Mouse (Mus musculus) hindbrain, postnatal 0 days (tissue): ENCODE measurements at regions not wholly inside any gene's neighbourhood (a gene's known extent, or its start where the extent isn't known, plus 50 kb on each side); places are given as distances from the start of the nearest gene placed in this dataset.

ENCODE experiments used
- ATAC-seq: fragments of 200-750 bp; cut with Nextera tagmentation; 2 replicates; pipeline ENCODE4 v1.8.0; 2017; ENCODE audit warnings: mild to moderate bottlenecking, moderate TSS enrichment, moderate library complexity
- DNase-seq: peaks from one replicate; pipeline ENCODE4 v3.0.0-alpha.2; 2015; ENCODE audit warnings: low spot score
- H3K27ac ChIP-seq: fragments of 300-500 bp; sonication (generic); 2 replicates; pipeline ENCODE4 v1.5.1; 2014; ENCODE audit warnings: mild to moderate bottlenecking
- H3K27me3 ChIP-seq: fragments of 300-500 bp; sonication (generic); 2 replicates; pipeline ENCODE4 v1.6.1; 2014; ENCODE audit warnings: low read length, mixed read lengths; ENCODE audit not compliant: insufficient read depth
- H3K36me3 ChIP-seq: fragments of 300-500 bp; sonication (generic); 2 replicates; pipeline ENCODE4 v1.6.1; 2014; ENCODE audit warnings: low read length, mixed read lengths; ENCODE audit not compliant: insufficient read depth
- H3K4me1 ChIP-seq: fragments of 300-500 bp; sonication (generic); 2 replicates; pipeline ENCODE4 v1.6.1; 2014; ENCODE audit warnings: antibody characterized with exemption, low read length, mixed read lengths; ENCODE audit not compliant: insufficient read depth
- H3K4me2 ChIP-seq: fragments of 300-500 bp; sonication (generic); 2 replicates; pipeline ENCODE4 v1.6.1; 2014; ENCODE audit warnings: low read depth, mild to moderate bottlenecking, low read length, moderate library complexity, mixed read lengths
- H3K4me3 ChIP-seq: fragments of 300-500 bp; sonication (generic); 2 replicates; pipeline ENCODE4 v1.5.1; 2014; ENCODE audit warnings: low read length
- H3K9ac ChIP-seq: fragments of 300-500 bp; sonication (generic); replicated peaks from 2 replicates; pipeline ENCODE4 v1.6.1; 2014; ENCODE audit warnings: mild to moderate bottlenecking, low read length, moderate library complexity, mixed read lengths
- H3K9me3 ChIP-seq: fragments of 300-500 bp; sonication (generic); 2 replicates; pipeline ENCODE4 v1.6.1; 2016; ENCODE audit warnings: low read length, mixed read lengths
- CTCF ChIP-seq: IDR thresholded peaks from 2 replicates; pipeline ENCODE4 v1.5.1; 2016; ENCODE audit warnings: antibody characterized with exemption, control low read depth, low read depth
- whole genome bisulfite sequencing: fragments of 180-500 bp; shearing (Covaris S2); extraction: QIAGEN DNeasy Blood & Tissue Kit; methylation state at CpG from one replicate; pipeline ENCODE4 v1.1.7; 2014; 5-methylcytosine and 5-hydroxymethylcytosine counted together

GRCm38 (mm10) chr4:64595014-64595599 lies 528.9 kb upstream of the Pappa start:
- Histone ChIP-seq H3K9me3 (no peaks in the 10 kb centered on the region), H3K4me1 (no peaks in the 10 kb centered on the region), H3K27me3 (no peaks in the 10 kb centered on the region), H3K4me2 (no peak overlapping the region), H3K36me3 (no peaks in the 10 kb centered on the region), H3K9ac (no peak overlapping the region), H3K27ac (no peak overlapping the region), H3K4me3 (no peak overlapping the region)
- WGBS: 61% methylated on average over 8 of the region's 8 CpGs
- ATAC-seq (peak; percentile 32; the same call in 1 of the 2 replicates), DNase-seq (peak; percentile 11)
- no peak for TF ChIP-seq CTCF

DNA sequence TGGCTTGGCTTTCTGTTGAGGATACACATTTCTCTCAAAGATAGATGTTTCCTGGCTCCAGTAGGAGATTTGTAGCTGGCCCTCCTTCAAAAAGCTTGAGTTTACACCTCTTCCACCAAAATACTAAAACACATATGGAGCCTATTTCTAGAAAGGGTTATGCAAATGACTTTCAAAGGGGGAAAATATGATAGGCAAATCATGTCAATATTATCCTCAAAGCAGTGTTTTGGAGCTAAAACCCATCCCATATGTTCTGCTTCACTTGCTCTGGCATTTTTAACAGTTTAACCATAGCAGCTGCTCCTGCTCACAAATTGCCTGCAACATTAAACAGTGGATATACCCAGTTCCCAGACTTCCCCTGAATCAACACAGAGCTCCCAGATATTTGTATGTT lies 525.5 kb upstream of the Pappa start:
- DNase-seq (no peak), ATAC-seq (no peak)
- Histone ChIP-seq H3K4me3 (no peak overlapping the region), H3K9me3 (no peaks in the 10 kb centered on the region), H3K9ac (no peak overlapping the region), H3K4me1 (no peaks in the 10 kb centered on the region), H3K36me3 (no peaks in the 10 kb centered on the region), H3K27me3 (no peaks in the 10 kb centered on the region), H3K27ac (no peak overlapping the region), H3K4me2 (no peak overlapping the region)
- TF ChIP-seq CTCF: no peak

DNA sequence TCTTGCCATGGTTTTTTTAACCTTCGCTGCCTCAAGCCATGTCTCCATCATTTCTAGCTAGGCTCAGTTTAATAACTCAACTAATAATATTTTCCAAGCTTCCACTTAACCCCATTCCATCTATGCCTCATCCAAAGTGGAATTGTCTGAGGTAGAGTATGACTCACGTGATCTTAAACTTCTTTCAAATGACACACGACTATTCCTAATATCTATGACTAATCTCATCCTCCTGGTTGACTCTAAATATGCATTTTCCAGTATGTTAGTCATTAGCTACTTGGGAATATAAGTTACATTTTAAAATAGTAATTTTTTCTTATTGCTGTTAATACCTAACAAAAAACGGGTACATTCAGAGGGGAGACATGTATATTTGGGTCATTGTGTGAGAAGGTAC lies 524.8 kb upstream of the Pappa start:
- DNase-seq (no peak), ATAC-seq (no peak)
- Histone ChIP-seq H3K27me3 (no peaks in the 10 kb centered on the region), H3K4me3 (no peak overlapping the region), H3K4me2 (no peak overlapping the region), H3K9me3 (no peaks in the 10 kb centered on the region), H3K9ac (no peak overlapping the region), H3K4me1 (no peaks in the 10 kb centered on the region), H3K36me3 (no peaks in the 10 kb centered on the region), H3K27ac (no peak overlapping the region)
- 88% methylated on average over 4 of the region's 4 CpGs for WGBS
- TF ChIP-seq CTCF: no peak

- Histone ChIP-seq H3K27me3 (no peaks in the 10 kb centered on the region), H3K4me1 (no peaks in the 10 kb centered on the region), H3K4me2 (no peak overlapping the region), H3K4me3 (no peak overlapping the region), H3K36me3 (no peaks in the 10 kb centered on the region), H3K9me3 (no peaks in the 10 kb centered on the region), H3K27ac (no peak overlapping the region), H3K9ac (no peak overlapping the region)
- ATAC-seq: no peak
- no peak for DNase-seq
- no peak for TF ChIP-seq CTCF
Measured at GRCm38 (mm10) chr4:64622771-64623170, 501.2 kb upstream of the Pappa start.

- Histone ChIP-seq H3K9me3 (no peaks in the 10 kb centered on the region), H3K9ac (no peak overlapping the region), H3K27ac (no peak overlapping the region), H3K4me3 (no peak overlapping the region), H3K27me3 (no peaks in the 10 kb centered on the region), H3K4me1 (no peaks in the 10 kb centered on the region), H3K4me2 (no peak overlapping the region), H3K36me3 (no peaks in the 10 kb centered on the region)
- 74% methylated on average over 1 of the region's 1 CpGs for WGBS
- ATAC-seq (no peak), DNase-seq (no peak)
- TF ChIP-seq CTCF: no peak
Measured at GRCm38 (mm10) chr4:64632189-64632588, 491.8 kb upstream of the Pappa start.

GRCm38 (mm10) chr4:64635256-64635962 lies 488.6 kb upstream of the Pappa start:
- Histone ChIP-seq H3K9ac (no peak overlapping the region), H3K27me3 (no peaks in the 10 kb centered on the region), H3K4me3 (no peak overlapping the region), H3K4me2 (no peak overlapping the region), H3K4me1 (no peaks in the 10 kb centered on the region), H3K27ac (no peak overlapping the region), H3K9me3 (no peaks in the 10 kb centered on the region), H3K36me3 (no peaks in the 10 kb centered on the region)
- no peak for ATAC-seq
- WGBS: 90% methylated on average over 2 of the region's 2 CpGs
- TF ChIP-seq CTCF: no peak
- DNase-seq: no peak

DNA sequence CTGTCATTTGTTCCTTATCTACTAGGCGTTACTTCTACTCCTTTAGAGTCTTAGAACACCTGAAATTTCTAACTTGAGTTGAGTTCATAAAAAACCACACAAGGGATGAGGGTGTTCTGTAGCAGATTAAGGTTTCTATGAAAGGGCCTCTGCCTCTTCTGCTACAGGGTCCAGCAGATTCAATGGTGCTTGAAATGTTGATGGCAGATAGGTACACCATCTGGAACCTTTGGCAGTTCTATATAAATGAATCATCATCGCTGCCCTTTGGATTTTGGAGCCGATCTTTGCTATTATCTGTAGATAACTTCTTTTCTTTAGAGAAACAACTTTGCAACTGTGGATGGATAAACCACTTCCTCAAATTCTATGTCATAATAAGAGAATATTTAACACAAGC lies 483.9 kb upstream of the Pappa start:
- Histone ChIP-seq H3K36me3 (no peaks in the 10 kb centered on the region), H3K9ac (no peak overlapping the region), H3K4me2 (no peak overlapping the region), H3K4me1 (no peaks in the 10 kb centered on the region), H3K9me3 (no peaks in the 10 kb centered on the region), H3K27ac (no peak overlapping the region), H3K4me3 (no peak overlapping the region), H3K27me3 (no peaks in the 10 kb centered on the region)
- TF ChIP-seq CTCF: no peak
- 85% methylated on average over 3 of the region's 3 CpGs for WGBS
- DNase-seq (no peak), ATAC-seq (no peak)
